ENCODE assay signal across 9 mouse cellular contexts in the genomic region with DNA sequence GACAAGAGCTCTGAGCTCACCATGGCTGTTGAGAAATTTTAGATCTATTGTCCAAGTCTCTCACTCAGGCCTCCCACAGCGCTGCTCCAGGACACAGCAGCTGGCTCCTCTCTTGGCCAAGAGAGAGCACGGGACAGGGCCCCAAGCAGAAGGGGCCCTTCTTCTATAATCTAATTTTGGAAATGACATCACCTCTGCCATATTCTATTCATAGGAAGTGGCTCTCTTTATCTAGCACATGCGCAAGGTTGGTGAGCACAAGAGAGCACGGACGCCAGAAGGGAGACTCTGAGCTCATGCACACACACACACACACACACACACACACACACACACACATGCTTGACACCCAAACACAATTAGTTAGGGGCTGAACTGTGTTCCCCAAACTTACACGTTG. TPM values are rescaled to one million over a fixed set of nuclear protein-coding genes. Genes with fewer than 3 reads are reported as not detected.
DNase-seq lines count a peak whose midpoint lies in the region; ATAC-seq and TF ChIP-seq lines count a peak whose summit lies in the region.
"Had no signal": no experiment of that assay in that cellular context is flagged by ENCODE, and none has a peak within 500 bp of the region (broad histone marks: within the 10 kb centered on the region; RNA-seq: fewer than 3 reads in every experiment).

No protein-coding gene starts in this region.

- no peak overlapping the region for H3K27ac ChIP-seq in midbrain, postnatal 0 days (ENCODE audit: low read depth, low read length)
- no peak overlapping the region for H3K27ac ChIP-seq in midbrain, embryonic 15.5 days
- H3K27ac ChIP-seq in intestine, embryonic 15.5 days, result no peak overlapping the region
- H3K27ac ChIP-seq: limb, embryonic 12.5 days had no signal

- no peaks in the 10 kb centered on the region for H3K9me3 ChIP-seq in midbrain, postnatal 0 days (ENCODE audit: low read length)
- no peaks in the 10 kb centered on the region for H3K9me3 ChIP-seq in midbrain, embryonic 15.5 days
- no peaks in the 10 kb centered on the region for H3K9me3 ChIP-seq in intestine, embryonic 15.5 days
- H3K9me3 ChIP-seq: limb, embryonic 12.5 days had no signal

- no peak overlapping the region for H3K4me2 ChIP-seq in midbrain, postnatal 0 days (ENCODE audit: low read depth, low read length, poor library complexity, severe bottlenecking)
- no peak overlapping the region for H3K4me2 ChIP-seq in midbrain, embryonic 15.5 days
- H3K4me2 ChIP-seq in intestine, embryonic 15.5 days (replicated peaks), result no peak overlapping the region
- H3K4me2 ChIP-seq: limb, embryonic 12.5 days had no signal

- no peak overlapping the region for H3K9ac ChIP-seq in midbrain, postnatal 0 days (replicated peaks; ENCODE audit: low read length, poor library complexity, severe bottlenecking)
- no peak overlapping the region for H3K9ac ChIP-seq in midbrain, embryonic 15.5 days
- H3K9ac ChIP-seq in intestine, embryonic 15.5 days, result no peak overlapping the region
- H3K9ac ChIP-seq: limb, embryonic 12.5 days had no signal

- H3K4me3 ChIP-seq in midbrain, postnatal 0 days (ENCODE audit: low read depth, low read length), result no peak overlapping the region
- H3K4me3 ChIP-seq in midbrain, embryonic 15.5 days, result no peak overlapping the region
- H3K4me3 ChIP-seq in intestine, embryonic 15.5 days (replicated peaks), result no peak overlapping the region
- H3K4me3 ChIP-seq: limb, embryonic 12.5 days had no signal

- H3K4me1 ChIP-seq in midbrain, postnatal 0 days (ENCODE audit: insufficient read depth, low read length), result no peaks in the 10 kb centered on the region; the same call in 1 of the 2 replicates
- H3K4me1 ChIP-seq in midbrain, embryonic 15.5 days, result peaks cover 7% of the 10 kb centered on the region
- H3K4me1 ChIP-seq in intestine, embryonic 15.5 days (replicated peaks), result no peaks in the 10 kb centered on the region; the same call in 1 of the 2 replicates
- H3K4me1 ChIP-seq: limb, embryonic 12.5 days had no signal

- H3K27me3 ChIP-seq in midbrain, postnatal 0 days (ENCODE audit: insufficient read depth, low read length), result no peaks in the 10 kb centered on the region
- no peaks in the 10 kb centered on the region for H3K27me3 ChIP-seq in midbrain, embryonic 15.5 days (replicated peaks)
- no peaks in the 10 kb centered on the region for H3K27me3 ChIP-seq in intestine, embryonic 15.5 days (replicated peaks)
- H3K27me3 ChIP-seq: limb, embryonic 12.5 days had no signal

- ATAC-seq in midbrain, postnatal 0 days (ENCODE audit: low FRiP score), result 0 out of 2 replicates have a peak, but pooled peaks have one; percentile 18
- no peak for ATAC-seq in midbrain, embryonic 15.5 days (replicated peaks)
- peak; percentile 80 for ATAC-seq in intestine, embryonic 15.5 days
- ATAC-seq in monocyte, adult 5-6 weeks (replicated peaks; ENCODE audit: insufficient number of reproducible peaks, low FRiP score, low TSS enrichment, poor library complexity, severe bottlenecking), result peak; percentile 60

- DNase-seq in midbrain, postnatal 0 days (ENCODE audit: low spot score), result no peak
- DNase-seq in cerebellum, postnatal 36 days, result peak; percentile 70 to 73
- no peak for DNase-seq in adrenal gland, postnatal 4 days (ENCODE audit: low spot score in 2 of 2)
- DNase-seq in adrenal gland, postnatal 36 days, result no peak
- no peak for DNase-seq in urinary bladder, postnatal 10 days (ENCODE audit: low spot score)

- no peaks in the 10 kb centered on the region for H3K36me3 ChIP-seq in midbrain, postnatal 0 days (ENCODE audit: insufficient read depth, low read length)
- H3K36me3 ChIP-seq in midbrain, embryonic 15.5 days (replicated peaks), result no peaks in the 10 kb centered on the region
- no peaks in the 10 kb centered on the region for H3K36me3 ChIP-seq in intestine, embryonic 15.5 days
- H3K36me3 ChIP-seq: limb, embryonic 12.5 days had no signal

- WGBS in midbrain, postnatal 0 days, result 50% methylated on average over 6 of the region's 6 CpGs
- 62% methylated on average over 6 of the region's 6 CpGs for WGBS in midbrain, embryonic 15.5 days
- WGBS in intestine, embryonic 15.5 days, result 49% methylated on average over 6 of the region's 6 CpGs

- no peak for TF ChIP-seq CTCF in midbrain, postnatal 0 days (IDR thresholded peaks at IDR 0.05)

RNA-seq across cellular contexts. Expression of gene Manba, which starts 31.5 kb away (rescaled TPM):
- 11.0 and 14.0 TPM in 2 replicates for total RNA-seq in midbrain, postnatal 0 days (2014; rRNA removed)
- polyA plus RNA-seq in midbrain, postnatal 0 days (2015; fragmentation: Nextera tagmentation; extraction: Ambion mirVana), result 7.2 and 8.0 TPM in 2 replicates
- polyA plus RNA-seq in midbrain, embryonic 15.5 days (2015; fragmentation: Nextera tagmentation; extraction: Ambion mirVana), result 7.9 and 8.5 TPM in 2 replicates
- 17.2 and 18.0 TPM in 2 replicates for polyA plus RNA-seq in intestine, embryonic 15.5 days (2015; fragmentation: Nextera tagmentation; extraction: Ambion mirVana)
- 41.5 to 56.4 TPM (median 47.4 TPM) in 3 replicates for total RNA-seq in monocyte, adult 5-6 weeks (2017)
- total RNA-seq in adrenal gland, postnatal 4 days (2021), result 10 to 100 TPM; 26.0 to 30.2 TPM
- 10 to 100 TPM; 10.4 to 12.9 TPM for total RNA-seq in adrenal gland, postnatal 36 days (2021)

Comparison
In these comparisons a context has a peak if more than half of its experiments do, and no peak if none do; other contexts are left out.
1. DNase-seq: peak in cerebellum, postnatal 36 days (2 of 2); none in midbrain, postnatal 0 days (single experiment), adrenal gland, postnatal 4 days (0 of 2), adrenal gland, postnatal 36 days (0 of 2) and urinary bladder, postnatal 10 days (single experiment).